In the genomic region with DNA sequence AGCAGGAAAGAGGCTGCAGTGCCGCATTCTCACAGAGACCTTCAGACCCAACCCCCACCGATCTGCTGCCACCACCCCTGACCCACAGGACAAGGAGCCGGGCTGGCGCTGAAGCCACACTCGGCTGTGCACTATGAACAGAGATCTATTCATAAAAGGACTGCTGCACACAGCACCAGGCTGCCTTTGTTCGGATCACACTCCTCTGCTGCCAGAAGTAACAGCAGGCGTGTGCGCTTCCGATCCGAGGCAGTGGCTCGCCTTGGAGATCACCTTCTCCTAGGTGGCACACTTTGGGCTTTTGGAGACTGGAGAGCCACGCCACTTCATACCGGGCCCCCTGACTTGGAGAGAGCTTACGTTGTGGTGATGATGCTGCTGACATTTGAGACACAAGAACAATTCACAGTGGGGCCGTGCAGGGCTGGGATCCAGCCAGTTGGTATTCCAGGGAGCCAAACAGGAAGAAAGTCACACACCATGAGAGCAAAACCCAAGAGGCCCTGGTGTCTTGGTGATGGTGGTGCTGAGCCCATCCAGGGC, we compare ENCODE assay signal across 8 mouse cellular contexts. TPM values are rescaled to one million over a fixed set of nuclear protein-coding genes. Genes with fewer than 3 reads are reported as not detected.
DNase-seq lines count a peak whose midpoint lies in the region; ATAC-seq and TF ChIP-seq lines count a peak whose summit lies in the region.

No protein-coding gene starts in this region.

- peak; percentile 33; the same call in 1 of the 2 replicates for ATAC-seq in embryonic facial prominence, embryonic 13.5 days (ENCODE audit: insufficient number of reproducible peaks, insufficient read depth, low FRiP score, low TSS enrichment, low read depth)
- ATAC-seq in stomach, postnatal 0 days (ENCODE audit: low FRiP score, low TSS enrichment): 0 out of 2 replicates have a peak, but pooled peaks have one; percentile 25

- H3K9me3 ChIP-seq in embryonic facial prominence, embryonic 13.5 days: no peaks in the 10 kb centered on the region
- H3K9me3 ChIP-seq in stomach, postnatal 0 days (ENCODE audit: control insufficient read depth, low read length): no peaks in the 10 kb centered on the region

- WGBS in embryonic facial prominence, embryonic 13.5 days: 13% methylated on average over 15 of the region's 15 CpGs
- WGBS in stomach, postnatal 0 days: 28% methylated on average over 15 of the region's 15 CpGs

- H3K4me3 ChIP-seq in embryonic facial prominence, embryonic 13.5 days: 0 out of 2 replicates have a peak overlapping the region, but pooled peaks have one; percentile 0
- no peak overlapping the region for H3K4me3 ChIP-seq in stomach, postnatal 0 days (ENCODE audit: low read depth, low read length)

- no peak overlapping the region for H3K27ac ChIP-seq in embryonic facial prominence, embryonic 13.5 days
- H3K27ac ChIP-seq in stomach, postnatal 0 days (replicated peaks): 0 out of 2 replicates have a peak overlapping the region, but pooled peaks have one; percentile 4

- peaks cover 57% of the 10 kb centered on the region for H3K4me1 ChIP-seq in embryonic facial prominence, embryonic 13.5 days
- peaks cover 9% of the 10 kb centered on the region for H3K4me1 ChIP-seq in stomach, postnatal 0 days (replicated peaks; ENCODE audit: control insufficient read depth, insufficient read depth)

- TF ChIP-seq CTCF in stomach, postnatal 0 days (IDR thresholded peaks at IDR 0.05; ENCODE audit: low read depth): no peak

- intact Hi-C loops in gastrocnemius, postnatal 14 days (cut with DNase I; ENCODE audit: low total_unique reads): no loop called here

- H3K36me3 ChIP-seq in embryonic facial prominence, embryonic 13.5 days: no peaks in the 10 kb centered on the region
- no peaks in the 10 kb centered on the region for H3K36me3 ChIP-seq in stomach, postnatal 0 days (ENCODE audit: control insufficient read depth, insufficient read depth, low read length)

- no peak overlapping the region; the same call in 1 of the 2 replicates for H3K9ac ChIP-seq in embryonic facial prominence, embryonic 13.5 days
- H3K9ac ChIP-seq in stomach, postnatal 0 days (ENCODE audit: low read length): no peak overlapping the region

- TF ChIP-seq EP300 in stomach, postnatal 0 days (optimal IDR thresholded peaks at IDR 0.05): no peak

- H3K27me3 ChIP-seq in embryonic facial prominence, embryonic 13.5 days: 0 out of 2 replicates have a peak, but pooled peaks cover 4% of the 10 kb centered on the region
- H3K27me3 ChIP-seq in stomach, postnatal 0 days (ENCODE audit: control insufficient read depth, insufficient read depth, low read length): no peaks in the 10 kb centered on the region

- DNase-seq in gastrocnemius, postnatal 14 days: peak; percentile 29
- DNase-seq in gastrocnemius, adult 18-20 months (ENCODE audit: low spot score): no peak
- peak; percentile 45 for DNase-seq in 3T3-L1 (ENCODE audit: low read depth, low spot score)
- peak; percentile 49 to 51 for DNase-seq in layer of hippocampus, postnatal 36 days
- DNase-seq in stomach, postnatal 0 days (ENCODE audit: low spot score): no peak
- no peak for DNase-seq in spleen, postnatal 4 days (ENCODE audit: low spot score in 2 of 2)
- DNase-seq in thymus, postnatal 14 days: no peak

- H3K4me2 ChIP-seq in embryonic facial prominence, embryonic 13.5 days: peak overlapping the region; percentile 42
- no peak overlapping the region; the same call in 1 of the 2 replicates for H3K4me2 ChIP-seq in stomach, postnatal 0 days (replicated peaks; ENCODE audit: low read depth)

RNA-seq across cellular contexts. Expression of a gene that starts 47.9 kb away (rescaled TPM):
- total RNA-seq in gastrocnemius, postnatal 14 days (2021): 10 to 100 TPM in 1 of 2 experiments, 1 to 10 TPM in 1; 7.9 to 12.3 TPM
- total RNA-seq in gastrocnemius, adult 18-20 months (2021): 10 to 100 TPM; 17.4 to 73.1 TPM
- polyA plus RNA-seq in embryonic facial prominence, embryonic 13.5 days (2015; fragmentation: Nextera tagmentation; extraction: Ambion mirVana): 7.7 and 8.7 TPM in 2 replicates
- total RNA-seq in layer of hippocampus, postnatal 36 days (2021): 10 to 100 TPM; 70.3 to 78.6 TPM
- polyA plus RNA-seq in stomach, postnatal 0 days (2015; fragmentation: Nextera tagmentation; extraction: Ambion mirVana): 3.3 and 3.9 TPM in 2 replicates

Comparison
In these comparisons a context has a peak if more than half of its experiments do, and no peak if none do; other contexts are left out.
1. DNase-seq: peak in gastrocnemius, postnatal 14 days (single experiment), 3T3-L1 (single experiment) and layer of hippocampus, postnatal 36 days (2 of 2); none in gastrocnemius, adult 18-20 months (single experiment), stomach, postnatal 0 days (single experiment), spleen, postnatal 4 days (0 of 2) and thymus, postnatal 14 days (single experiment).